Mouse (Mus musculus): Measurements from ENCODE around the gene Pla2g6. TPM values are rescaled to one million over a fixed set of nuclear protein-coding genes. Genes with fewer than 3 reads are reported as not detected.

Gene Pla2g6
- polyA plus RNA-seq, 1 experiment from 2014 or later = 11.4 TPM

MicroRNA genes within 50 kb of the gene (microRNA counts, 519-probe panel; counts per million panel counts)
- 114 counts per million for microRNA mmu-miR-1943

Small RNA genes within 50 kb of the gene (microRNA-seq; reads per million reads assigned to microRNA genes)
- not detected for gene Mir1943

Other genes with a start within 250 kb of the Pla2g6 start
- 1.0 and 1.2 TPM in 2 replicates for gene Micall1, start 219.5 kb downstream of the Pla2g6 start, polyA plus RNA-seq (2015; fragmentation: Nextera tagmentation; extraction: Ambion mirVana)
- 233 and 235 TPM in 2 replicates for gene Polr2f, start 187.4 kb downstream of the Pla2g6 start, polyA plus RNA-seq (2015; fragmentation: Nextera tagmentation; extraction: Ambion mirVana)
- 0.61 and 0.74 TPM in 2 replicates for gene 1700088E04Rik, start 187.1 kb downstream of the Pla2g6 start, polyA plus RNA-seq (2015; fragmentation: Nextera tagmentation; extraction: Ambion mirVana)
- gene Sox10, start 163.2 kb downstream of the Pla2g6 start, polyA plus RNA-seq (2015; fragmentation: Nextera tagmentation; extraction: Ambion mirVana) = 0.06 and 0.10 TPM in 2 replicates
- 10.5 and 10.6 TPM in 2 replicates for gene Pick1, start 99.2 kb downstream of the Pla2g6 start, polyA plus RNA-seq (2015; fragmentation: Nextera tagmentation; extraction: Ambion mirVana)
- not detected in 2 replicates for gene Gm49486, start 99.0 kb downstream of the Pla2g6 start, polyA plus RNA-seq (2015; fragmentation: Nextera tagmentation; extraction: Ambion mirVana)
- gene Slc16a8, start 73.6 kb downstream of the Pla2g6 start, polyA plus RNA-seq (2015; fragmentation: Nextera tagmentation; extraction: Ambion mirVana) = not detected in 2 replicates
- 1.8 and 2.3 TPM in 2 replicates for gene Baiap2l2, start 42.9 kb downstream of the Pla2g6 start, polyA plus RNA-seq (2015; fragmentation: Nextera tagmentation; extraction: Ambion mirVana)
- gene Maff, start 18.2 kb upstream of the Pla2g6 start, polyA plus RNA-seq (2015; fragmentation: Nextera tagmentation; extraction: Ambion mirVana) = 0.95 and 1.1 TPM in 2 replicates
- gene Tmem184b, start 75.2 kb upstream of the Pla2g6 start, polyA plus RNA-seq (2015; fragmentation: Nextera tagmentation; extraction: Ambion mirVana) = 8.7 and 12.1 TPM in 2 replicates
- gene Csnk1e, start 127.2 kb upstream of the Pla2g6 start, polyA plus RNA-seq (2015; fragmentation: Nextera tagmentation; extraction: Ambion mirVana) = 10.4 and 11.4 TPM in 2 replicates
- gene Kcnj4, start 176.9 kb upstream of the Pla2g6 start, polyA plus RNA-seq (2015; fragmentation: Nextera tagmentation; extraction: Ambion mirVana) = not detected in 2 replicates
- gene Kdelr3, start 188.0 kb upstream of the Pla2g6 start, polyA plus RNA-seq (2015; fragmentation: Nextera tagmentation; extraction: Ambion mirVana) = 6.2 and 6.4 TPM in 2 replicates
- gene Ddx17, start 218.4 kb upstream of the Pla2g6 start, polyA plus RNA-seq (2015; fragmentation: Nextera tagmentation; extraction: Ambion mirVana) = 12.1 and 12.6 TPM in 2 replicates